Mouse (Mus musculus): ENCODE measurements around the gene Ctnnbl1. TPM values are rescaled to one million over a fixed set of nuclear protein-coding genes. Genes with fewer than 3 reads are reported as not detected.

The Ctnnbl1 gene
- total and polyA plus RNA-seq, 3 experiments: 6.7 to 10.7 (median 10.1) TPM

DNA sequence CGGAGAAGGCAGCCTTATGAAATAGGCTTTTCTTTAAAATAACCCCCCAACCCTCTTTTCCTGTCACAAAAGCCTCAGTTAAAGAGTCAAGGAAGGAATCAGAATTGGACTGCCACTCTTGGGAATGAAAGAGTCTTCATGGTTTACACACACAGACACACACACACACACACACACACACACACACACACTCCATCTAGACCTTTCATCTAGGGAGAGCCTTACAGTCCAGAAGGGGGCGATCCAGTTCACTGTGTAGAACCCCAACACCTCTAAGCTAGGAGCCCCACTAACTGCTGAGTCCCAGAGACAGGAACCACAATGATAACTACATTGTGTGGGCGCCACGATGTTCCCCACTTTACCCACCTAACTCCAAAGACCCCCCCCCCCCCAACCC, 176.5 kb downstream of the Ctnnbl1 start:
- H3K36me3 ChIP-seq (ENCODE audit: control insufficient read depth, insufficient read depth, low read length): no peaks in the 10 kb centered on the region
- no peaks in the 10 kb centered on the region for H3K79me2 ChIP-seq (replicated peaks; ENCODE audit: control insufficient read depth, insufficient read depth, low read length)
- TF ChIP-seq CTCF (IDR thresholded peaks at IDR 0.05) (no peak), EP300 (IDR thresholded peaks at IDR 0.05; ENCODE audit: insufficient read depth, low read depth, low read length) (no peak), POLR2A (IDR thresholded peaks at IDR 0.05; ENCODE audit: insufficient read depth, low read depth, low read length) (no peak)
- no peak overlapping the region for H3K27ac ChIP-seq
- H3K4me1 ChIP-seq (ENCODE audit: control insufficient read depth, insufficient read depth, low read length): no peaks in the 10 kb centered on the region
- no peak for DNase-seq
- no peak overlapping the region for H3K4me3 ChIP-seq
- H3K9ac ChIP-seq (ENCODE audit: low read depth, low read length): no peak overlapping the region
- 1% methylated on average over 4 of the region's 4 CpGs for WGBS
- intact Hi-C loops (cut with DNase I): no loop called here
- peaks cover 7% of the 10 kb centered on the region for H3K27me3 ChIP-seq (ENCODE audit: control insufficient read depth, insufficient read depth, low read length)

DNA sequence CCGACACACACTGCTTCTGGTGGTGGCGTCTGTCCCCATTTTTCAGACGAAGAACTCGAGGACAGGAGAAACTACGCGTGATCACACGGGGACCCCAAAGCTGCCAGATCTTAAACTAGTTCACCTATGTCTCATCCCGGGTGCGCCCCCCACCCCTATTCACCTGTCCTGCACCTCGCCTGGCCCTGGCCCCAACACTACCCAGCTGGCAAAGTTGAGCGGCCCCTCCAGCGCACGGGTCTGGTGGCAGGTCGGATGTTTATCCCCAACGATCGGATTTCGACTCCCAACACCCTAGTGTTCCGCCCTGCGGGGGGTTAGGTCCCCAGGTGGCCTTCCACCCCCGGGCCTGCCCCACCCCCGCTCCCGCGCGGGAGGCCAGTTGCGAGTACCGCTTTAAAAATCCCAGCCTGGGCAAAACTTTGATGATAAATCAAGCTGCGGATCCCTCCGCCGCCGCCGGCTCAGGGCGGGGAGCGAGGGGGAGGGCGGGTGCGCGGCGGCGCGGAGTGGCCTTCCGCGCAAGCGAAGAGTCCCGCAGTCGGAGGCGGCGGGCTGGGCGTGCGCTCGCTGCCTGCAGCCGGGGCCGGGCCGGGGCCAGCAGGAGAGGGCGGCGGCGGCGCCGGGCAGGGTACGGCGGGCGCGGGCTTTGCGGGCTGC, 177.0 kb downstream of the Ctnnbl1 start, which contains the start of gene Vstm2l:
TSS of gene Vstm2l (plus strand) at position 549 of the 660 bp plus-strand sequence.
- Histone ChIP-seq H3K79me2 (replicated peaks; ENCODE audit: control insufficient read depth, insufficient read depth, low read length) (no peaks in the 10 kb centered on the region), H3K27ac (no peak within 1 kb of the TSS), H3K36me3 (ENCODE audit: control insufficient read depth, insufficient read depth, low read length) (no peaks in the 10 kb centered on the region), H3K4me3 (no peak within 1 kb of the TSS), H3K9ac (ENCODE audit: low read depth, low read length) (no peak within 1 kb of the TSS), H3K4me1 (ENCODE audit: control insufficient read depth, insufficient read depth, low read length) (no peaks in the 10 kb centered on the region), H3K27me3 (ENCODE audit: control insufficient read depth, insufficient read depth, low read length) (peaks cover 7% of the 10 kb centered on the region)
- 6% methylated on average over 60 of the region's 62 CpGs for WGBS
- DNase-seq: no peak
- no peak for TF ChIP-seq EP300 (IDR thresholded peaks at IDR 0.05; ENCODE audit: insufficient read depth, low read depth, low read length)
- no peak for TF ChIP-seq CTCF (IDR thresholded peaks at IDR 0.05)
- TF ChIP-seq POLR2A (IDR thresholded peaks at IDR 0.05; ENCODE audit: insufficient read depth, low read depth, low read length): no peak
- intact Hi-C loops (cut with DNase I): no loop called here

DNA sequence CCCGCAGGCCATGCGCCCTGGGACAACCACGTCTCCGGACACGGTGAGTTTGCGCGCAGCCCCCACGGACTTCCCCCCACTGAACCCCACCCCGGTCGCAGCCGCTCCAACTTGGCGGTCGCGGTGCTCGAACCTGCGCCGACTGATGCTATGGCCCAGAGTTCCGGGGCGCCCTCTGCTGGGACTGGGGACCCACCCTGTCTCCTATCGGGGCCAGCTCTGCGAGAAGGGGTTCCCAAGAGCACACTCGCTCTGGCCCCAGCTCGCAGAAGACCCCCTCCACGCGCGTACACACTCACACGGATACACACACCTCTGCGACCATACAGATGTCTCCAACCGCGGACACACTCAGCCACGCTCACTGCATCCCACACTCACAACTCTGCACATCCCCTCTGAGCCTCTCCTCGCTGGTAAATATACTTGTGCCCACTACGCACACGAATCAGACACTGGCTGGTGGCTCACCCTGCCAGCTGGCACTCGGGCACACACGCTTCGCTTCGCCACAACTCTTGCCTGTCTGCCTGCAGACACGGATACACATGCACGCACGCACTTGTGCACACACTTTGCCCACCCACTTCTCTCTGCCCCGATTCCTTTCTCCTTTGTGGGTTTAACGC, 177.8 kb downstream of the Ctnnbl1 start:
- intact Hi-C loops (cut with DNase I): no loop called here
- TF ChIP-seq CTCF (IDR thresholded peaks at IDR 0.05) (no peak), EP300 (IDR thresholded peaks at IDR 0.05; ENCODE audit: insufficient read depth, low read depth, low read length) (no peak)
- 41% methylated on average over 43 of the region's 43 CpGs for WGBS
- H3K27ac ChIP-seq: no peak overlapping the region
- H3K4me3 ChIP-seq: no peak overlapping the region
- H3K79me2 ChIP-seq (replicated peaks; ENCODE audit: control insufficient read depth, insufficient read depth, low read length): no peaks in the 10 kb centered on the region
- H3K27me3 ChIP-seq (ENCODE audit: control insufficient read depth, insufficient read depth, low read length): peaks cover 7% of the 10 kb centered on the region
- H3K36me3 ChIP-seq (ENCODE audit: control insufficient read depth, insufficient read depth, low read length): no peaks in the 10 kb centered on the region
- H3K9ac ChIP-seq (ENCODE audit: low read depth, low read length): no peak overlapping the region
- no peak for DNase-seq
- no peaks in the 10 kb centered on the region for H3K4me1 ChIP-seq (ENCODE audit: control insufficient read depth, insufficient read depth, low read length)

DNA sequence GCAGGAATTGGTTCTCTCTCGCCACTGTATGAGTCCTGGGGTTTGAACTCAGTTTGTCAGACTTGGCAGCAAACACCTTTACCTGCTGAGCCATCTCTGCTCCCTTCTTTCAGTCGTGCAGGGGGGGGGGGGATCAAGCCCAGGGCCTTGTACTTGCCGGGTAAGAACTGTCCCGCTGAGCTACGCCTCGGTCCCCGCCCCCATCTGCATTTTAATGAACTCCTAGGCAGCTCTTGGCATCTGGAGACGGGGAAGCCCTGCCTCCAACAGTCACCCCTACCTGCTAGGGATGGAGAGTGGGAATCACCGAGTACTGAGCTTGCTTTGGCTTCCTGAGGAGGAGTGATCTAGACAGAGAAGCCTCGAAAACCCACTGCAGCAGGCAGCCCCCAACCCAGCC, 181.3 kb downstream of the Ctnnbl1 start:
- peaks cover 7% of the 10 kb centered on the region for H3K27me3 ChIP-seq (ENCODE audit: control insufficient read depth, insufficient read depth, low read length)
- H3K27ac ChIP-seq: no peak overlapping the region
- no peaks in the 10 kb centered on the region for H3K4me1 ChIP-seq (ENCODE audit: control insufficient read depth, insufficient read depth, low read length)
- no peak overlapping the region for H3K4me3 ChIP-seq
- H3K36me3 ChIP-seq (ENCODE audit: control insufficient read depth, insufficient read depth, low read length): no peaks in the 10 kb centered on the region
- TF ChIP-seq POLR2A (IDR thresholded peaks at IDR 0.05; ENCODE audit: insufficient read depth, low read depth, low read length) (no peak), CTCF (IDR thresholded peaks at IDR 0.05) (no peak), EP300 (IDR thresholded peaks at IDR 0.05; ENCODE audit: insufficient read depth, low read depth, low read length) (no peak)
- intact Hi-C loops (cut with DNase I): no loop called here
- DNase-seq: no peak
- H3K79me2 ChIP-seq (replicated peaks; ENCODE audit: control insufficient read depth, insufficient read depth, low read length): no peaks in the 10 kb centered on the region
- no peak overlapping the region for H3K9ac ChIP-seq (ENCODE audit: low read depth, low read length)
- 13% methylated on average over 10 of the region's 10 CpGs for WGBS

DNA sequence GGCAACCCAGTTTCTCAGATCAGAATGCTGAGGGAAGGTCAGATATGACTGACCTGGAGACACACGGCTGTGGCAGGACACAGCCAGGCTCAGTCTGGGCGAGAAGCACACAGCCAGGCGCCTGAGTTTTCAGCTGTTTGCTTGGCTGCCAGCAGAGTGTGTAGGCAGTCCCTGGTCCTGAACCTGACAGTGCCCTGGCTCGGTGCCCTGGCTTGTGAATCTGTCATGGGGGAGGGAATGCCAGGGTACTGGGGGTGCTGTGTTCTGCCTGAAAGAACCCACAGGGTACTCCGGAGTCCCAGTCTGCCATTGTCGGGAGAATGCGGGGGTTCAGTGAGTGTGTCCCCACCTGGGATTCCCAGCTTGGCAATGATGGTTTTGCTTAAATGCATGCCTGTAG, 184.3 kb downstream of the Ctnnbl1 start:
- TF ChIP-seq EP300 (IDR thresholded peaks at IDR 0.05; ENCODE audit: insufficient read depth, low read depth, low read length) (no peak), CTCF (IDR thresholded peaks at IDR 0.05) (no peak), POLR2A (IDR thresholded peaks at IDR 0.05; ENCODE audit: insufficient read depth, low read depth, low read length) (no peak)
- Histone ChIP-seq H3K36me3 (ENCODE audit: control insufficient read depth, insufficient read depth, low read length) (no peaks in the 10 kb centered on the region), H3K4me1 (ENCODE audit: control insufficient read depth, insufficient read depth, low read length) (no peaks in the 10 kb centered on the region), H3K79me2 (replicated peaks; ENCODE audit: control insufficient read depth, insufficient read depth, low read length) (no peaks in the 10 kb centered on the region), H3K9ac (ENCODE audit: low read depth, low read length) (no peak overlapping the region), H3K4me3 (no peak overlapping the region), H3K27me3 (ENCODE audit: control insufficient read depth, insufficient read depth, low read length) (no peaks in the 10 kb centered on the region; the same call in 1 of the 2 replicates), H3K27ac (no peak overlapping the region)
- WGBS: 47% methylated on average over 7 of the region's 7 CpGs
- no peak for DNase-seq
- intact Hi-C loops (cut with DNase I): no loop called here

DNA sequence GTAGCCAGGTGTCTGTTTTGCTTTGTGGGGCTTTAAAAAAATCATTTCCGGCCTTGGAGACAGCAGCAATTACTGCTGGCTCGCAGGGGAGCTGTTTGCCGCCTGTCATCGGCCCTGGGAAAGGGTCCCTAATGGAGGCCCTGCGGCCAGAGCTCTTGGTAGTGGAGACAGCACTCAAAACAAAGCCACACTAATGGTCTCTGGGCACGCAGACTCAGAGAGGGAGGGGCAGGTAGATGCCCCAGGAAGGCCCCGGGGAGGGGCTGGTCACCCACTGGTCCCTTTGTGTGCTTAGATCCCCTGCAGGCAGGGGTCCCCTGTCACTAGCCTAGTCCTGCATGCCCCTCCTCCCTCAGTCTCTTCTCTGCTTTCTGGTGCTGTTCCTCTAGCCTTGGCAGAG, 186.2 kb downstream of the Ctnnbl1 start:
- WGBS: 4% methylated on average over 7 of the region's 7 CpGs
- DNase-seq: no peak
- Histone ChIP-seq H3K27me3 (ENCODE audit: control insufficient read depth, insufficient read depth, low read length) (no peaks in the 10 kb centered on the region; the same call in 1 of the 2 replicates), H3K4me3 (no peak overlapping the region), H3K4me1 (ENCODE audit: control insufficient read depth, insufficient read depth, low read length) (no peaks in the 10 kb centered on the region), H3K79me2 (replicated peaks; ENCODE audit: control insufficient read depth, insufficient read depth, low read length) (no peaks in the 10 kb centered on the region), H3K36me3 (ENCODE audit: control insufficient read depth, insufficient read depth, low read length) (no peaks in the 10 kb centered on the region), H3K9ac (ENCODE audit: low read depth, low read length) (no peak overlapping the region), H3K27ac (no peak overlapping the region)
- intact Hi-C loops (cut with DNase I): no loop called here
- TF ChIP-seq CTCF (IDR thresholded peaks at IDR 0.05): no peak
- no peak for TF ChIP-seq EP300 (IDR thresholded peaks at IDR 0.05; ENCODE audit: insufficient read depth, low read depth, low read length)
- TF ChIP-seq POLR2A (IDR thresholded peaks at IDR 0.05; ENCODE audit: insufficient read depth, low read depth, low read length): no peak

Data from heart, adult 2 months (tissue).